Mouse (Mus musculus): ENCODE measurements around the gene Icam1. TPM values are rescaled to one million over a fixed set of nuclear protein-coding genes. Genes with fewer than 3 reads are reported as not detected.
A peak's percentile ranks its signal among the peaks of the same experiment; 100 is the strongest.
"Not testable (repeated sequence)": the region's sequence is repeated elsewhere in the genome, so short reads cannot be mapped to it uniquely, and the experiment has no call there.

The Icam1 gene
- total RNA-seq, 1 experiment from 2014 or later, result 8.9 TPM

DNA sequence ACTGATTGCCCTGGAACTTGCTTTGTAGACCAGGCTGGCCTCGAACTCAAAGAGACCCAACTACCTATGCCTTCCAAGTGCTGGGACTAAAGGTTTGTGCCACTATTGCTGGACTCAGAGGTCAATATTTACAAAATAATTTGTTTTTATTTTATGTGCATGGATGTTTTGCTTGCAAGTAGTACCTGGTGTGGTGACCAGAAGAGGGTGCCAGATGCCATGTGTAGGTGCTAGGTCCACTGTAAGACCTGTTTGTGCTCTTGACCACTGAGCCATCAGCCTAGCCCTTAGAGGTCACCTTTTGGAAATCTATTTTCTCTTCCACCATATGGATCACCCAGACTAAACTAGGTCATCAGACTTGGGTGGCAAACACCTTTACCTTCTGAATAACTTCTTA is 6.9 kb downstream of the Icam1 start:
- DNase-seq, result no peak

DNA sequence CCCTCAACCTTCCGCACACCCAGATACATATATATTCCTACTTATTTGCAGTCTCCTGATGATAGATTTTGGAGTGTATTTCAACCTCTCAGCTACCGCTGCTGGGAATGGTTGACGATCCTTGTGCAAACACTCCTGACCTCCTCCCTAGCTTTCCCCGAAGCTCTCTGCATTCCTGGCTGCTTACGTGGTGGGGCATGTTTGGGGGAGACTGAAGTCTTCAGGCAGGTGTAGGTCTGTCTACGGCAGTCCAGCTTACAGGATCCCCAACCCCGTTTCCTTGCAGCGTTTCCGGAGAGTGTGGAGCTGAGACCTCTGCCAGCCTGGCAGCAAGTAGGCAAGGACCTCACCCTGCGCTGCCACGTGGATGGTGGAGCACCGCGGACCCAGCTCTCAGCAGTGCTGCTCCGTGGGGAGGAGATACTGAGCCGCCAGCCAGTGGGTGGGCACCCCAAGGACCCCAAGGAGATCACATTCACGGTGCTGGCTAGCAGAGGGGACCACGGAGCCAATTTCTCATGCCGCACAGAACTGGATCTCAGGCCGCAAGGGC is 9.5 kb downstream of the Icam1 start:
- no peak for DNase-seq

GRCm38 (mm10) chr9:21026849-21027248 is 11.1 kb downstream of the Icam1 start:
- DNase-seq, result no peak

- no peak for DNase-seq
These were observed 12.0 kb downstream of the Icam1 start for GRCm38 (mm10) chr9:21027774-21028290.

DNA sequence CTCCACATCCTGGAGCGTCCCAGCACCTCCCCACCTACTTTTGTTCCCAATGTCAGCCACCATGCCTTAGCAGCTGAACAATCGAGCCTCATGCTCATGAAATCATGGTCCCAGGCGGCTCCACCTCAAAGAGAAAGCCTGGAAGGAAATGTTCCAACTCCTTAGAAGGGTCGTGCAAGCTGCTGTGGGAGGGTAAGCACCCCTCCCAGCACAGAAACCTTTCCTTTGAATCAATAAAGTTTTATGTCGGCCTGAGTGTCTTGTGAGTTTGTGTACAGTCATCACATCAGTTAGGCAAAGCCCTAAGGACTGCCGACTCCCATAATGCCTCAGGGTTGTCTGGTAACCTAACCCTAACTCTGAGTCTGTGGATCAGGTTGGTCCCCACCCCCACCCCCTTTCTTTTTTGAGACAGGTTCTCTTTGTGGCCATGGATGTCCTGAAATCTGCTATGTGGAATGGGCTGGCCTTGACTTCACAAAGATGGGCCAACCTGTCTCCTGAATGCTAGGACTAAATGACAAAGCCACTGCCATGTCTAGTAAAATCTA is 12.8 kb downstream of the Icam1 start:
- DNase-seq, result no peak

GRCm38 (mm10) chr9:21029291-21030054 is 13.7 kb downstream of the Icam1 start, which contains the start of gene Icam4:
Gene Icam4 (plus strand): TSS chr9:21029373.
- DNase-seq, result peak; percentile 85

DNA sequence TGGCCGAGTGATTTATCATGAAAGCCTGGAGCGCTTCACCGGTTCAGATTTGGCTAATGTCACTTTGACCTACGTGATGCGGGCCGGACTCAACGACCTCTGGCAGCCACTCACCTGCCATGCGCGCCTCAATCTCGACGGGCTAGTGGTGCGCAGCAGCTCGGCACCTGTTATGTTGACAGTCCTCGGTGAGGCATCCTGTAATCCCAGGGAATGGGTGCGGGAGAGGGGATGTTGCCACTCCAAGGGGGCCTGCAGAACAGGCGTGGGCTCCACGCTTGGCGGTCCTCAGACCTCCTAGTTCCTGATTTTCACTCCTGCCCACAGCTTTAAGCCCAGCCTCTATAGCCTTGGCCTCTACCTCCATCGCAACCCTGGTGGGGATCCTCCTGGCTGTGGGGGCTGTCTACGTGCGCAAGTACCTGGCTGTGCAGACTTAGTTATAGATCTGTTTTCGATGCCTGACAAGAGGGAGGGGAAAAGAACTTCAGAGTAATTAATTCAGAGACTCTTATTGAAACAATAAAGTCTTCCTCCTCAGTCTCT is 14.3 kb downstream of the Icam1 start:
- no peak for DNase-seq

GRCm38 (mm10) chr9:21030781-21031250 is 15.0 kb downstream of the Icam1 start:
- DNase-seq, result peak; percentile 80

DNA sequence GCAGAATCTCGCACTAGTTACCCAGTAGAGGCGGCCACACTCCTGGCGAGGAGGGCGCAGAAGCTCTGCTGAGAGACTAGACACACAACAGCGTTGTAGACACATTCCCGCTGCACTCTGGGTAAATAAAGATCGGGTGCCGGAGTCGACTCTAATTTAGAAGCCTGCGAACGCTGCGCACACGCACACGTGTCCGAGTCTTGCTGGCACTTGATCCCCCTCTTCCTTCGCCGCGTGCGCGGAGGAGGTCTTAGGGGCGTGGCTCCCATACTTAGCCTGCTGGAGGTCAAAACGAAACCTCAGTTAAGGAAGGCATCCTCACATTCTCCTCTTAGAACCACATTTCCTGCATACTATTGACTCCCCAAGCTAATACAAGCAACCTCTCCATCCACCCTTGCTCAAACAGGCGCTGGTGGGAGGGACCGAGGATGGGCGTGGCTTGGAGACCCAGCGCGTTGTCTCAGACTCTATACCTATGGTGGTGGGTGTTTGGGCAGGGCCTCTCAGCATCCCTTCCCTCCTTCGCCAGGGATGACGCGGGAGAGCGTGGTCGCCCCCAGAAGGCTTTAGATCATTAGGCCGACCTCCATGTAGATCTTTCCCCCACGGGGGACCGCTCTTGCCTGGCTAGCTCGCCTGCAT is 15.6 kb downstream of the Icam1 start:
- peak; percentile 51 for DNase-seq

DNA sequence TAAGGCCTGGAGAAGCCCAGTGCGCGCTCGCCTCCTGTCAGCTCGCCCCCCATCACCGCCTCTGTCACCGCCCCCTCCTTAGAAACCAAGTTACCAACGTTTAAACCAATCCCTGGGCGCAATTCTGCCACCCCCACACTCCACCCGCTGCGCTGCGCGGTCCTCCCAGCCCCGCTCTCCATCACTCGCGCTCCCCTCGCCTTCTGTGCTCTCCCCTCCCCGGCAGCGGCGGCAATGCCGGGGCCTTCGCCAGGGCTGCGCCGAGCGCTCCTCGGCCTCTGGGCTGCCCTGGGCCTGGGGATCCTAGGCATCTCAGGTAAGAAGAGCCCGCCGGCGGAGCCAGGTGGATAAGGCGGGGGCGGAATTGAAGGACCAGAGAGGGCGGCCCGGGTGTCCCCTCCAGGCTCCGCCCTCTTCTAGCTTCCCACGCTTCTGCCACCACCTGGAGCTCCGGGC is 16.1 kb downstream of the Icam1 start, which contains the start of gene Icam5:
TSS of gene Icam5 (plus strand) at position 178 of the 456 bp plus-strand sequence.
- DNase-seq, result no peak

DNA sequence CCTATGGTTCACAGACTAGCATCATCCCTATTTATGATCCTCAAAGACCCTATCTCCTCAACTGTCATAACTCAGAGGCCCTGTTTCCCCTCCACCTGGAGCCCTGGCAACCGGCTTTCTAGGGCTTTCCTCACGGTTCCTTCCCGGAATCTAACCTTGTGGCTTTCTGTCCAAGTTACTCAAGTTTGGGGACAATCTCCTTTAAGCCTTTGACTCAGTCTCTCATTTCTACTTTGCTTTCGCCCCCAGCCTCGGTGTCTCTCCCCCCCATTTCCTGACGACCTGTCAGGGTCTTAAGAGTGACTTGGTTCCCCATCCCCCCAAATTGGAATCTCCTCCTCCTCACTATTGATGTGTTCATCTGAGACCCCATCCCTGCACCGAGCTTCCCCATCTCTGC is 16.7 kb downstream of the Icam1 start:
- DNase-seq, result no peak

GRCm38 (mm10) chr9:21033136-21033535 is 17.4 kb downstream of the Icam1 start:
- peak; percentile 86 for DNase-seq

- no peak for DNase-seq
These were observed 18.8 kb downstream of the Icam1 start for GRCm38 (mm10) chr9:21034481-21035085.

DNA sequence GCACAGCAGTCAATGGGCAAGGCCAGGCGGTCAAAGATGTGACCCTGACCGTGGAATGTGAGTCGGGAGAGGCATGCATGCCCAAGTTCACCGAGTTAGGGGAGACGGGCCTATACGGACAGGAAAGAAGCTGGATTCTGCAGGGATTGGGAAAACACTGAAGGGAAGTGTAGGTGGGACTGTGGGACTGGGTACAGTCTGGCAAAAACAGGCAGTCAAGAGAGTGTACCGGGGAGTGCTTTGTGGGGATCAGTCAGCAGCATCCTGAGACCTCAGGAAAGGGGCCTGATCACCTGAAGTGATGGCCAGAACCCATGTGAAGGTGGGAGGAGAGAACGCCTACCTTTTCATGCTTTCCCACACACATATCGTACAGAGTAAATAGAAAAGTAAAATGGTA is 19.8 kb downstream of the Icam1 start:
- no peak for DNase-seq

DNA sequence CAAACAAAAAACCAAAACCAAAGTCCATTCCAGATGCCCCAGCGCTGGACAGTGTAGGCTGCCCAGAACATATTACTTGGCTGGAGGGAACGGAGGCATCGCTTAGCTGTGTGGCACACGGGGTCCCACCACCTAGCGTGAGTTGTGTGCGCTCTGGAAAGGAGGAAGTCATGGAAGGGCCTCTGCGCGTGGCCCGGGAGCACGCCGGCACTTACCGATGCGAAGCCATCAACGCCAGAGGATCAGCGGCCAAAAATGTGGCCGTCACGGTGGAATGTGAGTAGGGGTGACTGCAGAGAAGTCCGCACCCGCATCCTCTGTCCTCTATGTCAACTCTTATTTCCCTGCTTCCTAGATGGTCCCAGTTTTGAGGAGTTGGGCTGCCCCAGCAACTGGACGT is 20.4 kb downstream of the Icam1 start:
- no peak for DNase-seq

DNA sequence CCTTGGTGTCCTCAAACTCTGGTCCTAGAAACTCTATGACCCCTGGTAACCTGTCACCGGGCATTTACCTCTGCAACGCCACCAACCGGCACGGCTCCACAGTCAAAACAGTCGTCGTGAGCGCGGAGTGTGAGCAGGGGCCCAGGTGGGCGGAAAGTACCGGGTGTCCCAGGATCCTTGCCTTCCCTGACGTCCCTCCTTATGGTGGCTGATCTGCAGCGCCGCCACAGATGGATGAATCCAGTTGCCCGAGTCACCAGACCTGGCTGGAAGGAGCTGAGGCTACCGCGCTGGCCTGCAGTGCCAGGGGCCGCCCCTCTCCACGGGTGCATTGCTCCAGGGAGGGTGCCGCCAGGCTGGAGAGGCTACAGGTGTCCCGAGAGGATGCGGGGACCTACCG is 20.9 kb downstream of the Icam1 start:
- no peak for DNase-seq

- DNase-seq, result no peak
These were observed 21.7 kb downstream of the Icam1 start for GRCm38 (mm10) chr9:21037481-21037891.

DNA sequence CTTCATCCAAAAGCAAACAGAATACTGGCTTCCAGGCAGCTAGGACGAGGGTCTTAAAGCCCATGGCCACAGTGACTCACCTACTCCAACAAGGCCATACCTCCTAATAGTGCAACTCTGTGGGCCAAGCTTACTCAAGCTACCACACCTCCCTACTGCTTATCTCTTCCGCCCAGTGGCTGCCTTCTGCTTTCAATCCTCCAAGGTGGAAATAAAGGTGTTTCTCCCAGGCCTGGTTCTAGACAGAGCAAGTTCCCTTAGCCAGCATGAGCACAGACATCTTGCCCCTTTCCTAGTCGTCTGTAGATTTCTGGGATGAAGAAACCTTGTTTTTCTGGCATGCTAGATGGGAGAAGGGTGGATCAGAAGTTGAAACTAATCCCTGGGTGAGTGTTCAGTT is 24.0 kb downstream of the Icam1 start:
- no peak for DNase-seq

DNA sequence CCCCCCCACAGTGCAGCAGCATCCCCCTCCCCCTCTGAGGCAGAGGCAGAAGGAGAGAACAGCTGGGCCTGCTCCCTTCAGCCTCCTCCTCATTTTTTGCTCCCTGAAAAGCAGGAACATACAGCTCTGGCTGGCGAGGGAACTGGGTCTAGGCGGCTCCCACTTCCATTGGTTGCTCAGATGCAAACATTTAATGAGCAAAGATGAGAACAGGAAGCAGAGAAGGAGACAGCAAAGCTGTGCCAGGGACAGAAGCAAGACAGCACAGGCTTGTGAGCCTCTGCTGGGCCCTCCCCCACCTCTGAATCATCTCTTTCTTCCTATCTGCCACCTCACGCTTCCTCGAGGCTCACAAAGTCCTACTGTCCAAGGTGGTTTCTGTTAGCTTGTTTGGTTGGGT is 25.5 kb downstream of the Icam1 start:
- peak; percentile 13 for DNase-seq

GRCm38 (mm10) chr9:21043563-21043962 is 27.8 kb downstream of the Icam1 start:
- DNase-seq, result no peak

DNA sequence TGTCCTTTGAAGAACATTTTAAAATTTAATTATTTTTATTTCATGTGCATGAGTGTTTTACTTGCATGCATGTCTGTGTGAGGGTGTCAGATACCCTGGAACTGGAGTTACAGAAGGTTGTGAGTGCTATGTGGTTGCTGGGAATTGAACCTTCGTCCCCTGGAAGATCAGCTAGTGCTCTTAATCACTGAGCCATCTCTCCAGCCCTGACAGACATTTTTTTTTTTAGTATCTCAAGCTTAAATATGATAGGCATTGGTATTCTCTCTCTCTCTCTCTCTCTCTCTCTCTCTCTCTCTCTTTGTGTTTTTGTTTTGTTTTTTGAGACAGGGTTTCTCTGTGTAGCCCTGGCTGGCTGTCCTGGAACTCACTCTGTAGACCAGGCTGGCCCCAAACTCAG is 29.0 kb downstream of the Icam1 start:
- not testable (repeated sequence) for DNase-seq

DNA sequence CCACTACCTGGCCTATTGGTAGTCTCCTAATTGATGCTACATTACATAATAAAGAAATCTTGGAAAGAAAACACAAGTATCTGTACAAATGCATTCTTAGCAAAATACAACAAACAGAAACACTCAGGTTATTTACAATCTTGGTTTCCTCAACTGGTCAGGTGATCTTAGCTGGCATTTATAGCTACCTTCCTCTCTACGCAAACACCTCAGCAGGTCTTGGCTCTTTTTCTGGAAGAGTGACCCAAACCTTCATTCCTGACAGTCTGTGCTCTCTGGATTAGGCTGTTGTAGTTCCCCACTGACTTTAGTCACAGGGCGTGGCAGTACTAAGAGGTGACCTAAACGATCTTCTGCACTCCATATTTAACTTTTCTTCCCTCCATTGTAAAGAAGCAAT is 29.4 kb downstream of the Icam1 start:
- DNase-seq, result no peak
